8 mouse cellular contexts compared by ENCODE assay signal in genomic region chrX:170018571-170019218, GRCm38 (mm10). TPM values are rescaled to one million over a fixed set of nuclear protein-coding genes. Genes with fewer than 3 reads are reported as not detected.
DNase-seq lines count a peak whose midpoint lies in the region; ATAC-seq and TF ChIP-seq lines count a peak whose summit lies in the region.
"Not testable (repeated sequence)": the region's sequence is repeated elsewhere in the genome, so short reads cannot be mapped to it uniquely, and the experiment has no call there.

No protein-coding gene starts in this region.

- not testable (repeated sequence) for H3K4me1 ChIP-seq in bone marrow, adult 2 months (ENCODE audit: control insufficient read depth, insufficient read depth, low read length); heart, embryonic 11.5 days (ENCODE audit: control insufficient read depth, insufficient read depth, low read length); kidney, embryonic 14.5 days (ENCODE audit: control insufficient read depth, insufficient read depth, low read length); liver, embryonic 13.5 days (replicated peaks)

- peak; percentile 59 for ATAC-seq in erythroblast, adult 5-6 weeks (replicated peaks; ENCODE audit: low FRiP score, poor library complexity, severe bottlenecking)
- ATAC-seq in heart, embryonic 11.5 days (replicated peaks; ENCODE audit: insufficient number of reproducible peaks, low FRiP score, low TSS enrichment) = peak; percentile 87
- peak; percentile 83 for ATAC-seq in kidney, embryonic 14.5 days (ENCODE audit: low FRiP score, low TSS enrichment)
- ATAC-seq in liver, embryonic 13.5 days (ENCODE audit: low read depth) = peak; percentile 70

- H3K4me2 ChIP-seq in heart, embryonic 11.5 days; kidney, embryonic 14.5 days (replicated peaks; ENCODE audit: low read depth, low read length); liver, embryonic 13.5 days; myocyte (ENCODE audit: low read depth): not testable (repeated sequence)

- H3K79me2 ChIP-seq in myocyte (ENCODE audit: control insufficient read depth, insufficient read depth) = not testable (repeated sequence)

- H3K9me3 ChIP-seq in heart, embryonic 11.5 days (replicated peaks; ENCODE audit: control insufficient read depth, low read length) = peaks cover 32% of the 10 kb centered on the region
- peaks cover 15% of the 10 kb centered on the region for H3K9me3 ChIP-seq in kidney, embryonic 14.5 days (ENCODE audit: control insufficient read depth, low read length)
- H3K9me3 ChIP-seq in liver, embryonic 13.5 days (replicated peaks) = peaks cover 43% of the 10 kb centered on the region

- 86% methylated on average over 66 of the region's 66 CpGs for WGBS in bone marrow, adult 2 months
- 85% methylated on average over 66 of the region's 66 CpGs for WGBS in heart, embryonic 11.5 days (ENCODE audit: insufficient replicate concordance)
- 87% methylated on average over 66 of the region's 66 CpGs for WGBS in kidney, embryonic 14.5 days
- 82% methylated on average over 66 of the region's 66 CpGs for WGBS in liver, embryonic 13.5 days (ENCODE audit: insufficient replicate concordance)

- H3K27me3 ChIP-seq in heart, embryonic 11.5 days (ENCODE audit: control insufficient read depth, insufficient read depth, low read length); kidney, embryonic 14.5 days (ENCODE audit: control insufficient read depth, insufficient read depth, low read length); liver, embryonic 13.5 days; myocyte (ENCODE audit: control insufficient read depth, insufficient read depth, insufficient read length): not testable (repeated sequence)

- H3K9ac ChIP-seq in heart, embryonic 11.5 days (ENCODE audit: low read depth, low read length); kidney, embryonic 14.5 days (ENCODE audit: low read depth, low read length); liver, embryonic 13.5 days: not testable (repeated sequence)

- TF ChIP-seq CTCF in bone marrow, adult 2 months (IDR thresholded peaks at IDR 0.05; ENCODE audit: control insufficient read depth, insufficient read depth, low read length) = not testable (repeated sequence)

- H3K27ac ChIP-seq in bone marrow, adult 2 months (ENCODE audit: control insufficient read depth, insufficient read depth, low read depth, low read length, poor library complexity) = peak overlapping the region; percentile 14; the same call in 1 of the 2 replicates
- H3K27ac ChIP-seq in heart, embryonic 11.5 days (ENCODE audit: low read depth, low read length); kidney, embryonic 14.5 days (ENCODE audit: low read depth, low read length); liver, embryonic 13.5 days: not testable (repeated sequence)

- peak overlapping the region; percentile 28 for H3K4me3 ChIP-seq in bone marrow, adult 2 months (replicated peaks; ENCODE audit: control insufficient read depth, low read depth, low read length)
- H3K4me3 ChIP-seq in heart, embryonic 11.5 days (ENCODE audit: low read depth, low read length); kidney, embryonic 14.5 days (ENCODE audit: low read length); liver, embryonic 13.5 days (replicated peaks): not testable (repeated sequence)
- peak overlapping the region; percentile 2 for H3K4me3 ChIP-seq in myocyte

- peak; percentile 46 to 70 for DNase-seq in B cell, adult 2 months
- DNase-seq in liver, embryonic 13.5 days = not testable (repeated sequence)
- peak; percentile 84 for DNase-seq in testis, postnatal 10 days (ENCODE audit: low spot score)

- peaks cover 32% of the 10 kb centered on the region for H3K36me3 ChIP-seq in heart, embryonic 11.5 days (ENCODE audit: control insufficient read depth, insufficient read depth, low read length)
- peaks cover 48% of the 10 kb centered on the region for H3K36me3 ChIP-seq in kidney, embryonic 14.5 days (ENCODE audit: control insufficient read depth, insufficient read depth, low read length)
- H3K36me3 ChIP-seq in liver, embryonic 13.5 days = peaks cover 56% of the 10 kb centered on the region
- H3K36me3 ChIP-seq in myocyte (ENCODE audit: control insufficient read depth, insufficient read depth) = peaks cover 13% of the 10 kb centered on the region

- not testable (repeated sequence) for H3ac ChIP-seq in myocyte (ENCODE audit: control insufficient read depth, insufficient read length)

- not testable (repeated sequence) for TF ChIP-seq POLR2A in bone marrow, adult 2 months (IDR thresholded peaks at IDR 0.05; ENCODE audit: borderline replicate concordance, control insufficient read depth, low read depth, low read length); myocyte (IDR thresholded peaks at IDR 0.05; ENCODE audit: insufficient read length, low read depth)

RNA-seq across cellular contexts. Expression of gene Gm21887, which starts 9.2 kb away (rescaled TPM):
- polyA plus RNA-seq in bone marrow, adult 2 months (2011; ENCODE audit: insufficient read depth, insufficient read length, low replicate concordance, missing spikeins) = 135 and 477 TPM in 2 replicates
- 4.0 and 24.0 TPM in 2 replicates for total RNA-seq in erythroblast, adult 5-6 weeks (2015; ENCODE audit: low replicate concordance)
- total RNA-seq in erythroblast, adult 5-6 weeks (2017; ENCODE audit: low replicate concordance) = 59.6 and 87.8 TPM in 2 replicates
- 95.5 and 157 TPM in 2 replicates for polyA plus RNA-seq in heart, embryonic 11.5 days (2014; fragmentation: Nextera tagmentation; extraction: Ambion mirVana)
- 279 and 362 TPM in 2 replicates for polyA plus RNA-seq in kidney, embryonic 14.5 days (2014; fragmentation: Nextera tagmentation; extraction: Ambion mirVana)
- polyA plus RNA-seq in liver, embryonic 13.5 days (2015; fragmentation: Nextera tagmentation; extraction: Ambion mirVana) = 84.4 and 95.3 TPM in 2 replicates
- 39.8 TPM for polyA plus RNA-seq in myocyte (2012; fragmentation: generic; extraction: Trizol)
